Comparison of ENCODE assay signal across 8 mouse cellular contexts in the genomic region with DNA sequence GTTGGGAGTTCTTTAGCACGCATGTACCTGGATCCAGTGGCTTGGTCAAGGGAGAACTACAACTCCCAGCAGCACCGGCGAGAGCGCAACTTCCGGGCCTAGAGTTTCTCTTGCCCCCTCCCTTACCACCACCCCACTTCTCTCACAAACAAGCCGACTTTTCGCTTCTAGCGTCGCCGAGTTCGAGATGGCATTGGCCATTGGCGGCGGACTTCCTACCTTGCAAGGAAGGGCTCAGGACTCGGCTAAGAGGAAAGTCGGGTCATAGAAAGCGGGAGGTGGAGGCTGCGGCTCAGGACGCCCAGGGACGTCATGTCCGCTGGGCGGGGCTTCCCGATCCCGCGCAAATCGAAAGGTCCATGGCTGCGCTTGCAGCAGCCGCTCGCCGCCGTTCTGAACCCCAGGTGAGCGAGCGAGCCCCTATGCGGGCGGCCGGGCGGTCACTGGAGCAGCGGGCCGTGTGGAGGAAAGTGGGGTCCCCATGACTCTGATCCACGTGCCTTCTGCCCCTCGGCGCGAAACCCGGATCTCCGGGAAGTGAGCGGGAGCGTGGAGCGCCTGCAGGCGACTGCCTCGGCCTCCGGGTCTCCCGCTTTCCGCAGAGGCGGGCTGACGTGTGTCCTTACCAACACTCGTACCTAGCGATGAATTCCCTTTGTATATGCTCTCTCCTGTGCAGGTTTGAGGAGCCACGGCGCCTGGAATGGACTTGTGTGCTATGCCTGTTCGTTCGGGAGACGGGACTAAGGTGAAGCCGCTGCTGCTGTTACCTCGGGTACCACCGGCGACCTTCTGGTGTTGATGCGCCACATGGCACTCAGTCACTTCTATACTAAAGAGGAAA. TPM values are rescaled to one million over a fixed set of nuclear protein-coding genes. Genes with fewer than 3 reads are reported as not detected.
DNase-seq lines count a peak whose midpoint lies in the region; ATAC-seq lines count a peak whose summit lies in the region.

Exo1 (plus strand) TSS at position 129 of the 844 bp plus-strand sequence.

- ATAC-seq in forebrain, embryonic 14.5 days, result peak; percentile 98
- ATAC-seq in neural tube, embryonic 15.5 days (ENCODE audit: low FRiP score), result peak; percentile 99

- H3K27ac ChIP-seq in forebrain, embryonic 14.5 days (ENCODE audit: low read depth, low read length), result peak within 1 kb of the TSS; percentile 78; the same call in 1 of the 2 replicates
- peak within 1 kb of the TSS; percentile 84 for H3K27ac ChIP-seq in neural tube, embryonic 15.5 days (replicated peaks)

- intact Hi-C loops in heart, postnatal 14 days (cut with DNase I), result loop anchor here (5.0 kb wide), 2 partner anchors 188 to 253 kb away; partner anchors contain the start of genes Chml, Fh1 and Opn3

- H3K9me3 ChIP-seq in forebrain, embryonic 14.5 days (replicated peaks; ENCODE audit: control insufficient read depth, low read length), result no peaks in the 10 kb centered on the region
- H3K9me3 ChIP-seq in neural tube, embryonic 15.5 days (replicated peaks), result no peaks in the 10 kb centered on the region

- H3K9ac ChIP-seq in forebrain, embryonic 14.5 days (ENCODE audit: low read length), result peak within 1 kb of the TSS; percentile 77
- H3K9ac ChIP-seq in neural tube, embryonic 15.5 days (replicated peaks), result peak within 1 kb of the TSS; percentile 64

- H3K4me1 ChIP-seq in forebrain, embryonic 14.5 days (ENCODE audit: control insufficient read depth, insufficient read depth, low read length), result peaks cover 2% of the 10 kb centered on the region; the same call in 1 of the 2 replicates
- peaks cover 7% of the 10 kb centered on the region for H3K4me1 ChIP-seq in neural tube, embryonic 15.5 days

- H3K4me3 ChIP-seq in forebrain, embryonic 14.5 days (ENCODE audit: low read depth, low read length), result peak within 1 kb of the TSS; percentile 71
- H3K4me3 ChIP-seq in neural tube, embryonic 15.5 days (replicated peaks), result peak within 1 kb of the TSS; percentile 71

- no peaks in the 10 kb centered on the region for H3K27me3 ChIP-seq in forebrain, embryonic 14.5 days (replicated peaks; ENCODE audit: control insufficient read depth, insufficient read depth, low read length)
- no peaks in the 10 kb centered on the region for H3K27me3 ChIP-seq in neural tube, embryonic 15.5 days (replicated peaks)

- DNase-seq in ES-CJ7 (ENCODE audit: low read depth, low spot score), result peak; percentile 88
- DNase-seq in cerebellum, adult 11 months, result peak; percentile 75
- peak; percentile 90 for DNase-seq in forebrain, embryonic 14.5 days (ENCODE audit: low spot score)
- peak; percentile 88 to 92 for DNase-seq in heart, postnatal 14 days
- peak; percentile 81 for DNase-seq in layer of hippocampus, adult 11-12 months (ENCODE audit: low spot score)
- DNase-seq in lung, adult 18-20 months, result peak; percentile 81 to 84
- peak; percentile 87 for DNase-seq in testis, postnatal 14 days (ENCODE audit: low spot score)

- peak within 1 kb of the TSS; percentile 83 for H3K4me2 ChIP-seq in forebrain, embryonic 14.5 days (ENCODE audit: low read length)
- peak within 1 kb of the TSS; percentile 84 for H3K4me2 ChIP-seq in neural tube, embryonic 15.5 days

- whole genome bisulfite sequencing in forebrain, embryonic 14.5 days, result under 1% methylated on average over 65 of the region's 66 CpGs
- WGBS in neural tube, embryonic 15.5 days, result under 1% methylated on average over 66 of the region's 66 CpGs

- peaks cover 12% of the 10 kb centered on the region for H3K36me3 ChIP-seq in forebrain, embryonic 14.5 days (ENCODE audit: control insufficient read depth, insufficient read depth, low read length)
- no peaks in the 10 kb centered on the region; the same call in 1 of the 2 replicates for H3K36me3 ChIP-seq in neural tube, embryonic 15.5 days

RNA-seq across cellular contexts. Expression of gene Exo1, which starts in this region (rescaled TPM):
- 28.1 and 28.8 TPM in 2 replicates for polyA plus RNA-seq in forebrain, embryonic 14.5 days (2014; fragmentation: Nextera tagmentation; extraction: Ambion mirVana)
- 1 to 10 TPM; 1.1 to 2.2 TPM for total RNA-seq in heart, postnatal 14 days (2021)
- 4.3 and 17.4 TPM in 2 replicates for polyA plus RNA-seq in neural tube, embryonic 15.5 days (2015; fragmentation: Nextera tagmentation; extraction: Ambion mirVana)

Comparison
In these comparisons a context has a peak if more than half of its experiments do, and no peak if none do; other contexts are left out.
1. Peak in every context shown above with its lines: DNase-seq, ATAC-seq, H3K4me3 ChIP-seq and H3K27ac ChIP-seq.